Mouse (Mus musculus) erythroid progenitor cell, adult 5-6 weeks (primary cell): ENCODE results near the gene H2al1n. TPM values are rescaled to one million over a fixed set of nuclear protein-coding genes. Genes with fewer than 3 reads are reported as not detected.
"Not testable (repeated sequence)": the region's sequence is repeated elsewhere in the genome, so short reads cannot be mapped to it uniquely, and the experiment has no call there.

Experiments used
- ATAC-seq: replicated peaks from 2 replicates; pipeline ENCODE4 v1.8.0; 2016; ENCODE audit warnings: moderate number of reproducible peaks, mild to moderate bottlenecking, moderate TSS enrichment, inconsistent platforms; ENCODE audit not compliant: poor library complexity, low FRiP score, severe bottlenecking
- total RNA-seq, 2 experiments: library from RNA; stranded (forward) in 1 of 2; stranded (reverse) in 1 of 2; fragments of 150-400 nt in 1 of 2; fragments of 186-747, 209-891 nt in 1 of 2; gene quantifications; 2 replicates each; pipeline versions ENCODE4 v1.2.3 to v1.2.4; 2015 to 2017; ENCODE audit warnings: low replicate concordance in 2 of 2

H2al1n gene
- not detected in 2 replicates for total RNA-seq (2015; ENCODE audit: low replicate concordance)
- not detected in 2 replicates for total RNA-seq (2017; ENCODE audit: low replicate concordance)

- not testable (repeated sequence) for ATAC-seq
These were observed at the start of gene H2al1n for GRCm38 (mm10) chrX:14210848-14211247. H2al1n (plus strand) TSS chrX:14211148.

- ATAC-seq, result no peak
These were observed 11.7 kb upstream of the H2al1n start for GRCm38 (mm10) chrX:14199284-14199683.

GRCm38 (mm10) chrX:14206112-14206875 lies 4.7 kb upstream of the H2al1n start:
- ATAC-seq, result no peak

DNA sequence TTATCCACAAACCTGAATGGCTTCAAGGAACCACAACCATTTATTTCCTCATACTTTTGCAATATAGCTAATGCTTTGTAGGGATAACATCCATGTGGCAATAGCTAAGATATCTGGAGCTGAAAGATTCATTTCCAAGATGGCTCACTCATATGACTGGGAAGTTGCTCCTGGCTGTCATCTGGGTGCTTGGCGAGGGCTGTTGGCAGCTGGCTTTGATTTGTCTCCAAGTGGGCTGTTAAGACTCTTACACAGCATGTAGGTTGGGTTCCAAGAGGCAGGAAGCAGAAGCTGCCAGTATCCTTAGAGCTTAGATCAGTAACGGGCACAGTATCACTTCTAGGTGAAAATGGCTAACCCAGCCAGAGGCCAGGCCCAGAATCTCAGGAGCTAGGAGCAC lies 18.3 kb downstream of the H2al1n start:
- ATAC-seq, result no peak

GRCm38 (mm10) chrX:14259597-14260239 lies 48.8 kb downstream of the H2al1n start:
- no peak for ATAC-seq
